Mouse (Mus musculus): ENCODE measurements around the gene Dchs2.

GRCm38 (mm10) chr3:83209646-83210045 lies 81.9 kb downstream of the Dchs2 start:
- TF ChIP-seq ZNF384 (IDR thresholded peaks at IDR 0.05; ENCODE audit: low read depth, low read length) (no peak), CHD2 (IDR thresholded peaks at IDR 0.05; ENCODE audit: low read depth, low read length) (no peak), MAFK (IDR thresholded peaks at IDR 0.05; ENCODE audit: insufficient read depth, low read depth, low read length) (no peak), HCFC1 (IDR thresholded peaks at IDR 0.05; ENCODE audit: borderline replicate concordance, insufficient read depth, low read length) (no peak), ZC3H11A (IDR thresholded peaks at IDR 0.05; ENCODE audit: borderline replicate concordance, low read depth, low read length) (no peak)

Measured in ES-E14 (cell line).